Mouse (Mus musculus): ENCODE results near the gene Dtl. TPM values are rescaled to one million over a fixed set of nuclear protein-coding genes. Genes with fewer than 3 reads are reported as not detected.

Dtl gene
- 58.3 TPM for polyA plus RNA-seq (2014; fragmentation: Illumina TruSeq; extraction: RNeasy Lipid Tissue Mini Kit (QIAGEN cat#74804); ENCODE audit: low read depth, low replicate concordance)

DNA sequence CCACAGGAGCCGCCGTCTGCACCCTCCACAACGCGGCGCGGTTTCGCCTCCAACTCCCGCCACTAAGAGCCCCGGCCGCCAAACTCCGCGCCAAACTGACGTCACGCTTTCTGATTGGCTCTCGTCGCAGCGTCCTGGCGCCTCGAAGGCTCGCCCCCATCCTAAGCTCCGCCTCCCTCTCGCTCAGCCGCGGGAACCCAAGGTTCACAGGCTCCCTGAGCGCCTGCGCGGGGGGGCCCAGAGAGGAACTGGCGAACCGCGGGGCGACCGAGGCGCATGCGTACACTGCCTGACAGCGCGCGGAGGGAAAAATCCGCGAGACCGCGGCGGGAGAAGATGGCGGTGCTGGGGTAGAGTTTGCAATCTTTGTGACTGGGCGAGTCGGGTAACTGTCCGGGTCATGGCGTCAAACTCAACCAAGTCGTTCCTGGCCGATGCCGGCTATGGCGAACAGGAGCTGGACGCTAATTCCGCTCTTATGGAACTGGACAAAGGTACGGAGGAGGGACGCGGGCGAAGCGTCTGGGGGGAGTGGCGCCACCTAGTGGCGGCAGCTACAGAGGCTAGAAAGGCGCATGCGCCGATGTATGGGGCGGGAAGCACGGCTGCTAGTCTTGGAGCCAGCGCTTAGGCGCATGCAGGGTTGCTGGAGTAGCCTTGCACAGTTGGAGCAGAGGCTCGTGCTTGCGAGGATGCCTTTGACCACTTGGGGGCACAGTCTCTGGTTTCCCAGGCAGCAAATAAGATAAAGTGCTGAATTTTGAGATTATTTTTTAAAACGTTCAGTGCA lies at the start of gene Dtl, which contains the start of gene Ints7:
Gene Dtl, minus strand, starts transcription at position 87 of the 790 bp plus-strand sequence.
Gene Ints7, plus strand, starts transcription at position 179 of the 790 bp plus-strand sequence.

Other genes starting within 250 kb of the Dtl start
- 19.3 TPM for gene Tmem206, start 249.6 kb downstream of the Dtl start, polyA plus RNA-seq (2014; fragmentation: Illumina TruSeq; extraction: RNeasy Lipid Tissue Mini Kit (QIAGEN cat#74804); ENCODE audit: low read depth, low replicate concordance)
- gene Ppp2r5a, start 172.3 kb downstream of the Dtl start, polyA plus RNA-seq (2014; fragmentation: Illumina TruSeq; extraction: RNeasy Lipid Tissue Mini Kit (QIAGEN cat#74804); ENCODE audit: low read depth, low replicate concordance) = 49.0 TPM
- 14.4 TPM for gene Ints7, start 92 bp upstream of the Dtl start, polyA plus RNA-seq (2014; fragmentation: Illumina TruSeq; extraction: RNeasy Lipid Tissue Mini Kit (QIAGEN cat#74804); ENCODE audit: low read depth, low replicate concordance)
- gene Lpgat1, start 142.3 kb upstream of the Dtl start, polyA plus RNA-seq (2014; fragmentation: Illumina TruSeq; extraction: RNeasy Lipid Tissue Mini Kit (QIAGEN cat#74804); ENCODE audit: low read depth, low replicate concordance) = 109 TPM
- gene Nek2, start 245.9 kb upstream of the Dtl start, polyA plus RNA-seq (2014; fragmentation: Illumina TruSeq; extraction: RNeasy Lipid Tissue Mini Kit (QIAGEN cat#74804); ENCODE audit: low read depth, low replicate concordance) = 89.7 TPM